Mouse (Mus musculus) embryonic facial prominence, embryonic 10.5 days (tissue): ENCODE data around the gene Jtb. TPM values are rescaled to one million over a fixed set of nuclear protein-coding genes. Genes with fewer than 3 reads are reported as not detected.
"Not testable (repeated sequence)": the region's sequence is repeated elsewhere in the genome, so short reads cannot be mapped to it uniquely, and the experiment has no call there.

ENCODE experiments used
- DNase-seq: peaks from one replicate; pipeline ENCODE4 v3.0.0-alpha.2; 2017; ENCODE audit warnings: low spot score
- H3K27ac ChIP-seq: fragments of 300-500 bp; sonication (generic); replicated peaks from 2 replicates; pipeline ENCODE4 v1.5.1; 2016; ENCODE audit warnings: mild to moderate bottlenecking
- H3K27me3 ChIP-seq: fragments of 300-500 bp; sonication (generic); replicated peaks from 2 replicates; pipeline ENCODE4 v1.6.1; 2016; ENCODE audit warnings: low read depth, mild to moderate bottlenecking; ENCODE audit not compliant: poor library complexity, severe bottlenecking
- H3K36me3 ChIP-seq: fragments of 300-500 bp; sonication (generic); replicated peaks from 2 replicates; pipeline ENCODE4 v1.6.1; 2016; ENCODE audit warnings: mild to moderate bottlenecking, moderate library complexity
- H3K4me1 ChIP-seq: fragments of 300-500 bp; sonication (generic); 2 replicates; pipeline ENCODE4 v1.6.1; 2016
- H3K4me3 ChIP-seq: fragments of 300-500 bp; sonication (generic); 2 replicates; pipeline ENCODE4 v1.5.1; 2016; ENCODE audit warnings: mild to moderate bottlenecking, moderate library complexity
- H3K9me3 ChIP-seq: fragments of 300-500 bp; sonication (generic); 2 replicates; pipeline ENCODE4 v1.6.1; 2016; ENCODE audit warnings: mild to moderate bottlenecking
- WGBS: fragments of 180-500 bp; shearing (Covaris S2); methylation state at CpG from one replicate; pipeline ENCODE4 v1.1.7; 2016; 5-methylcytosine and 5-hydroxymethylcytosine counted together
- polyA plus RNA-seq: library from polyadenylated mRNA; unstranded; fragments of >200 nt; fragmentation: Nextera tagmentation; extraction: Ambion mirVana; gene quantifications from 2 replicates; pipeline ENCODE4 v1.2.1, GENCODE M21; 2016

The Jtb gene
- polyA plus RNA-seq, 1 experiment from 2014 or later = 81.4 TPM

DNA sequence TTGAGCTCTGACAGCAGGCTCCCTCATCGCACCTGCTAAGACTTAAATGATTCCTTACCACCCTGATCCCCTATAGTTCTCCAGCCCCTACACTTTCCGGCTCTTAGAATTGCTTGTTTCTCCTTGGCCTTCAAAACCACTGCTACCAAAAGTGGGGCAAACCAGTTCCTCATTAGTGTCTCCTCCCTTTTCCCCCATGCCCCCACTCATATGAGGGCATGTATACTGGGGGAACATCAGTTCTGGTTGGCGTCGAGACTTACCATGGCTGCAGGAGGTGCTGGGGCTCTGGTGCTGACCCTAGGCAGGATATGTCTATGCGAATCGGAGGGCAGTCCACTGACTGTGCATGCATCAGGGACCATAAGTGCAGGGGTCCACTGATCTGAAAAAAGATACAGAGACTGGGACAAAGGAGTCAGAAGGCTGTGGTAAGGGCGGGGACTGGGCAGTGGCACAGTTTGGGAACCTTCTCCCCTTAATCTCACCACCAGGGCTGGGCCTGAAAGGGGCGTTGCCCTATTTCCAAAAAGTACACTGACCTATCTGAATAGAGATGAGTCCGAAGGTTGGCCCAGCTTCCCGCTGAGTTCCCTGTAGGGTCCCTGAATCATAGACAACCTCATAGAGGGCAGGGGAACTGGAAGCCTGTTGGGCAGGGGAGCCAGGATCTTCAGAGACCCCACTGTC lies 10.4 kb downstream of the Jtb start:
- no peak for DNase-seq
- Histone ChIP-seq H3K4me1 (peaks cover 18% of the 10 kb centered on the region), H3K27me3 (peaks cover 7% of the 10 kb centered on the region; the same call in 1 of the 2 replicates), H3K27ac (0 out of 2 replicates have a peak overlapping the region, but pooled peaks have one; percentile 4), H3K36me3 (peaks cover 4% of the 10 kb centered on the region), H3K9me3 (no peaks in the 10 kb centered on the region), H3K4me3 (peak overlapping the region; percentile 13; the same call in 1 of the 2 replicates)
- WGBS = 84% methylated on average over 10 of the region's 10 CpGs

DNA sequence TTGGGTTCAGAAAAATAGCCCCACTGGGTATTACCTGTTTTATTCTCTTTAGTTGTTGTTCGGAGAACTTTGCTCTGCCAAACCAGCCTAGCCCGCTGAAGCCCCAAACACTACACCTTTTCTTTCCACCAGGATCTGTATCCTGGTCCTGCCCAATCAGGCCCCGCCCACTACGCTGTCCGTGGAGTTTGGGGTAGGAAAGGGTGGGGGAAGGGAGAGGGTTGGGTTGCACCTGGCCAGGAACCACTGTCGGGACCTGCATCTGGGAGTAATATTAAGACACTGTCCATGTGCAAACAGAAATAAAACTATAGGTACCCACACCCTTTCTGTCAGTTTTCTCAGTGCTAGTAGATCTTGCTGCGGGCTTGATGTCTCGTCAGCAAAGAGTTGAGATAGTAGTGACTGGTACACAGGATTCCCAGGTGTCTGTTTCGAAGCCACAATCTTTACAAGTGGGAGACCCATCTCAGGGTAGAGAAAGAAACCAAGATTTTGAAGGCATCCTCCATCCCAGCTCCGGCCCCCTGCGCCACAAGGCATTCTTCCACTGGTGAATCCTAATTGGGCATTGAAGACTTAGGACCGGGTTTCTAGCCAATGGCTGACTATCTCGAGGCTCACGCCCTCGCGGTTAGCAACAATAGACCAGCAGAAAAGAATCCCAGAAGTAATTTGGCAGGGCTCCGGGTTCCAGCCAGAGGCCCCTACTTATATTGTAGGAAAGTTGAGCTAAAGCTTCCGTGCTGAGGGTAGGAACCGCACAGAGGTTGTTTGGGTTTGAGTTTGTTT lies 11.8 kb downstream of the Jtb start, which contains the start of gene Creb3l4:
Creb3l4 (minus strand) TSS at position 529 of the 792 bp plus-strand sequence.
- peaks cover 7% of the 10 kb centered on the region; the same call in 1 of the 2 replicates for H3K27me3 ChIP-seq
- peak; percentile 75 for DNase-seq
- peak within 1 kb of the TSS; percentile 57 for H3K4me3 ChIP-seq
- peak within 1 kb of the TSS; percentile 82 for H3K27ac ChIP-seq
- 2% methylated on average over 19 of the region's 19 CpGs for WGBS
- H3K9me3 ChIP-seq = no peaks in the 10 kb centered on the region
- H3K36me3 ChIP-seq = no peaks in the 10 kb centered on the region
- H3K4me1 ChIP-seq = peaks cover 26% of the 10 kb centered on the region

DNA sequence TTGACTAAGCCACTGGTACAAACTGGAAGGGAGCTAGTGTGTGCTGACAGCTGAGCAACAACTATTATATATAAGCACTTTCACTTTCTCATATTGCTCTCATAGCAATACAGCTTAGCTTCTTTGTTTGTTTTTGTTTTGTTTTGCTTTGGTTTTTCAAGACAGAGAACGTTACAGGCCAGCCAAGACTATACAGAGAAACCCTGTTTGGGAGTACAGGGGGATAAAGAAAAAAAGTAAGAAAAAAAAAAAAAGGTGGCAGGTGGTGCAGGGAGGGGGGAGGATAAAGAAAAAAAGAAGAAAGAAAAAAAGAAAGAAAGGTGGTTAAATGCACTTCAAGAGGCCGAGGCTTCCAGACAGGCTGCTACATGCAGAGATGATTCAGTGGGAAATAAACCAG lies 14.0 kb downstream of the Jtb start:
- no peaks in the 10 kb centered on the region for H3K9me3 ChIP-seq
- H3K27ac ChIP-seq = no peak overlapping the region
- peaks cover 12% of the 10 kb centered on the region for H3K36me3 ChIP-seq
- DNase-seq = no peak
- peaks cover 39% of the 10 kb centered on the region for H3K4me1 ChIP-seq
- H3K27me3 ChIP-seq = peaks cover 7% of the 10 kb centered on the region; the same call in 1 of the 2 replicates
- H3K4me3 ChIP-seq = no peak overlapping the region
- 74% methylated on average over 2 of the region's 2 CpGs for WGBS

DNA sequence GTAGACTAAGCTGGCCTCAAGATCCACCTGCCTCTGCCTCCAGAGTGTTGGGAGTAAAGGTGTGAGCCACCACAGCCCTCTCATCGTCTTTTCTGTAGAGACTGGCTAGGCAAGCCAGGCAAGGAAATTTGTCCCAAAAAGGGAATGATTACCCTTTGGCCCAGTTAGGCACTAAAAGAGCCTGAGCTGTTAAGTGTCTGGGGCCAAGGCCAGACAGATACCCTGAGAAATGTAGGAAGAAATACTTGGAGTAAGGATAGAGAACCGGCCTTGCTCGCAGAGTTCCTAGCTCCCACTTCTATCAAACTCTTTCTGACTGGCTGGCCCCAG lies 16.2 kb downstream of the Jtb start:
- Histone ChIP-seq H3K27ac (peak overlapping the region; percentile 93), H3K4me1 (peaks cover 36% of the 10 kb centered on the region), H3K4me3 (peak overlapping the region; percentile 80), H3K27me3 (no peaks in the 10 kb centered on the region), H3K9me3 (no peaks in the 10 kb centered on the region), H3K36me3 (peaks cover 27% of the 10 kb centered on the region)
- 2% methylated on average over 3 of the region's 3 CpGs for WGBS
- no peak for DNase-seq

DNA sequence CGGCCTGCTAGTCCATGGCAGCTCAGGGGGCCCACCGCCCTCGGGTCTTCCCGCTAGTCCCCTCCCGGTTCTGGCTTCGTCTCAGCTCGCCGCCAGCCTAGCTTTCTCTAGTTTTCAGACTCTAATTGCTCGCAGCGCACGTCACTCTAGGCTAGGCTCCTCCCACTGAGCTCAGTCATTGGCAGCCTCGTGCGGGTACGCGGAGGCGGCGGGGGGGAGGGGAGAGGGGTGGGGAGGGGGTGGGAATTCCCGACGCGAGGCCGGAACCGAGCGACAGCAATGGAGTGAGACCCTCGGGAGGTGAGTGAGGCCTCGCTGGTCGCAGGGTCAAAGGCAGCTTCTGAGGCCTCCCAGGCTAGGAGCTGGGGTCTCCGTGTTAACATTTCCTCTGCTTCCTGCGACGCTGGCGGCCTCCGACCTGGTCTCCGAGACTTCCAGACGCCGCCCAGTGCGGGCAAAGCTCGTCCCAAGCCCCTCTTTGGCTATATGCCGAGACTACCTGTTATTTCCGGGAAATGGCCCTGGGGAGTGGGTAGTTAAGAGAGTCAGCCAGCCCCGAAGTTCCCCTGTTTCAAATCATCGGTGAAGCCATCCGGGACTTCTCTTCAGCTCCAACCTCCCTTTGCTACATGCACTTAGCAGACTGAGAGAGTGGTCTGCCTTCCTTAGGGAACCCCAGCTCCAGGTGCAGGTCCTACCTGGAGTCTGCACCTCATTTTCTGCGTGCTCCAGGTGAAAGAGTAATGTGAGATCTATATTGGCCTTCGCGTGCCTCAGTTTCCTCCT lies 16.8 kb downstream of the Jtb start, which contains the start of gene Slc39a1:
Slc39a1 (plus strand) TSS at position 213 of the 786 bp plus-strand sequence.
- Histone ChIP-seq H3K36me3 (peaks cover 27% of the 10 kb centered on the region), H3K27ac (peak within 1 kb of the TSS; percentile 93), H3K9me3 (no peaks in the 10 kb centered on the region), H3K27me3 (no peaks in the 10 kb centered on the region), H3K4me3 (peak within 1 kb of the TSS; percentile 80), H3K4me1 (peaks cover 30% of the 10 kb centered on the region)
- WGBS = under 1% methylated on average over 44 of the region's 44 CpGs
- DNase-seq = peak; percentile 96

DNA sequence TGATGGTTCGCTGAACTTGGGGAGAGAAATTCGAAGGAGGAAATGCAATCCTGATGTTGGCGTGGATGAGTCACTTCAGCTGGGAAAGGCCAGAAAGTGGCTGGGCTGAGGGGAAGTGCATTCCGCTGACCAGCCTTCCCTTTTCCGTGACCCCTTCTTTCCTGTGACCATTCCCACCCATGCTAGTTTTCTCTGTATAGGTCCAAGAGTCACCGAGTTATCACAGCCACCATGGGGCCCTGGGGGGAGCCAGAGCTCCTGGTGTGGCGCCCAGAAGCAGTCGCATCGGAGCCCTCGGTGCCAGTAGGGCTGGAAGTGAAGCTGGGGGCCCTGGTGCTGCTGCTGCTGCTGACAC lies 17.3 kb downstream of the Jtb start:
- Histone ChIP-seq H3K36me3 (peaks cover 27% of the 10 kb centered on the region), H3K4me1 (peaks cover 27% of the 10 kb centered on the region), H3K27me3 (no peaks in the 10 kb centered on the region), H3K27ac (peak overlapping the region; percentile 93), H3K4me3 (peak overlapping the region; percentile 80), H3K9me3 (no peaks in the 10 kb centered on the region)
- 7% methylated on average over 10 of the region's 10 CpGs for WGBS
- peak; percentile 43 for DNase-seq

DNA sequence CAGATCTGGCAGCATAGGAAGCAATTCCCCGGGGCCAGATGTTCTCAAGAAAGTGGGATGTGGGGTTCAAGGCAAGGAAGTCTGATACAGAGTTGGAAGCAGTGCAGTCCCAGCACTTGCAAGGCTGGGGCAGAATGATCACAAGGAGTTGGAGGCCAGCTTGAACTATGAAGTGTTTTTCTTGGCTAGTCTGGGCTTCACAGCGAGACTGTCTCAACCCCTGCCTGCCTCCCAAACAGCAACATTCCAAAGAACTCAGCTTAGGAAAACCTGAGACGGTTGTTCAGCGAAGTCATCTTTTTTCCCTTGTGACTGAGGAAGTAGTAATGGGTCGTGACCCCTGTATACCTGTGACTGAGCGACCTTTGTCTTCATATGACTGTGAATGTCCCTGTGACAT lies 19.4 kb downstream of the Jtb start:
- H3K4me1 ChIP-seq = peaks cover 38% of the 10 kb centered on the region
- H3K27me3 ChIP-seq = no peaks in the 10 kb centered on the region
- DNase-seq = no peak
- H3K27ac ChIP-seq = no peak overlapping the region
- H3K9me3 ChIP-seq = no peaks in the 10 kb centered on the region
- H3K4me3 ChIP-seq = no peak overlapping the region
- WGBS = 89% methylated on average over 6 of the region's 6 CpGs
- peaks cover 27% of the 10 kb centered on the region for H3K36me3 ChIP-seq

DNA sequence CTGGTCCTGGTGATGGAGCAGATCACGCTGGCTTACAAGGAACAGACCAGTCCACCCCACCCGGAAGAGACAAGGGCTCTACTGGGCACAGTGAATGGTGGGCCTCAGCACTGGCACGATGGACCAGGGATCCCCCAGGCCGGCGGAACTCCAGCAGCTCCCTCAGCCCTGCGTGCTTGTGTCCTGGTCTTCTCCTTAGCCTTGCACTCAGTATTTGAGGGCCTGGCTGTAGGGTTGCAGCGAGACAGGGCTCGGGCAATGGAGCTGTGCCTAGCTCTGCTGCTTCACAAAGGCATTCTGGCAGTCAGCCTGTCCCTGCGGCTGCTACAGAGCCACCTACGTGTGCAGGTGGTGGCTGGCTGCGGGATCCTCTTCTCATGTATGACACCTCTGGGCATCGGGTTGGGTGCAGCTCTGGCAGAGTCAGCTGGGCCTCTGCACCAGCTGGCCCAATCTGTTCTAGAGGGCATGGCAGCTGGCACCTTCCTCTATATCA lies 20.4 kb downstream of the Jtb start:
- Histone ChIP-seq H3K36me3 (peaks cover 35% of the 10 kb centered on the region), H3K4me1 (peaks cover 44% of the 10 kb centered on the region)
- H3K9me3 ChIP-seq, DNase-seq, H3K27me3 ChIP-seq, H3K4me3 ChIP-seq, H3K27ac ChIP-seq: not testable (repeated sequence)
- 94% methylated on average over 11 of the region's 12 CpGs for WGBS

DNA sequence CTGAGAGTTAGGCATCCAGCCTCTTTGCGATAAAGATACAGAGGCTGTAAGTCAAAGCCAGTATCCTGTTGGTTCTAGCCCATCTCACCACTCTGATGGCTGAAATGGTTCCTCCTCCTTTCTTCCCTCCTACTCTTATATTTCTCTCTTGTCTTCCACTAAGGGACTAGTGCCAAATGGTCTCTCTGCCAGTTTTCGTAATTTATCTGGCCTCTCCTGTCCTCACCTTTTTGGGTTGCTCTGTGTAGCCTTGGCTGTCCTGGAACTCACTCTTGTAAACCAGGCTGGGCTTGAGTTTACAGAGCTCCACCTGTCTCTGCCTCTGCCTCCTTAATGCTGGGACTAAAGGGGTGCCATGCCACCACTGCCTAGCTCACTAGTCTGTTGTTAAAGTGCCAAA lies 21.3 kb downstream of the Jtb start:
- not testable (repeated sequence) for DNase-seq, H3K9me3 ChIP-seq, H3K27ac ChIP-seq, H3K4me3 ChIP-seq, H3K27me3 ChIP-seq
- H3K36me3 ChIP-seq = peaks cover 43% of the 10 kb centered on the region
- 92% methylated on average over 2 of the region's 2 CpGs for WGBS
- H3K4me1 ChIP-seq = peaks cover 41% of the 10 kb centered on the region

DNA sequence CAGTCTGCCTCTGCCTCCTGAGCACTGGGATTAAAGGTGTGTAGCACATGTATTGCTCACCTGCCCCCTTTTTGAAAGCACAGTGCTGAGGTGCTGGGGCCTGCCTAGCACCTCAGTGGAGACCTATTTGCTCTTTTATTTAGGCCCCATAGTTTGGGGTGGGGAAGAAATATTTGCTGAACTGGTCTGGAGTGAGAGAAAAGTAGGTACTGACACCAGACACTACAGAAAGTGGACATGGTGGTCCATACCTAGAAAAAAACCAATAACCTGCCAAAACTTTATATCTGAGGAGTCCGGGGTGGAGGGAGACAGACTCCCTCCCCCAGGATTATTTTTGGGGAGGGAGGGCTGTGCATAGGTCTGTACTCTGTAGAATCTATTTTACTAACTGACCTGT lies 21.8 kb downstream of the Jtb start:
- H3K27ac ChIP-seq, H3K9me3 ChIP-seq, H3K27me3 ChIP-seq, DNase-seq: not testable (repeated sequence)
- H3K4me3 ChIP-seq = peak overlapping the region; percentile 95
- H3K4me1 ChIP-seq = peaks cover 36% of the 10 kb centered on the region
- WGBS = 82% methylated on average over 1 of the region's 1 CpGs
- H3K36me3 ChIP-seq = peaks cover 49% of the 10 kb centered on the region

DNA sequence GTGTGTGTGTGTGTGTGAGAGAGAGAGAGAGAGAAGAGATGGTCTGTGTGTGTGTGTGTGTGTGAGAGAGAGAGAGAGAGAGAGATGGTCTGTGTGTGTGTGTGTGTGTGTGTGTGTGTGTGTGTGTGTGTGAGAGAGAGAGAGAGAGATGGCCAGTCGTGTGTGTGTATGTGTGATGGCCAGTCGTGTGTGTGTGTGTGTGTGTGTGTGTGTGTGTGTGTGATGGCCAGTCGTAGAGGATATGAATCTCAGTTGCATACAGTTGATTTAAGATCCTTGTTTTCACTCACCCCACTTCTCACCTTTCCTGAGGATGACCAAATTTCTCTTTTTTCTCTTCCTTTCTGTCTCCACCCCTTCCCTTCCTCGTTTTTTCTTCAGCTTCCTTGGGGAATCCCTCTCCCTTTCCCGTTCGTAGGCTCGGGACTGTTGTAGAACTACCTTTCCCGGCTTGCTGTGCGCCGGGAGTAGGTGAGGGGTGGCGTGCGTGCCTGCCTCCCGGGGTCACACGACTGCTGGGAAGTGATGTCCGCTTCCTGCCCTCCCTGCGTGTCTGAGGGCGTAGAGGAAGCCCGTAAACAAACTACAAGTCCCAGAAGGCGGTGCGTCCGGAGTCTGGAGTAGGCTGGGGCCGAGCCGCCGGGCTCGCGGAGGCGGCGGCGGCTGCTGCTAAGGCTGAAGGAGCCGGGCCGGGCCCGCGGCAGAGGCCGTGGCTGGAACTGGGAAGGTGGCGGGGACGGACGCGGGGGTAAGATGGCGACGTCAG lies 22.4 kb downstream of the Jtb start, which contains the start of gene Crtc2:
Crtc2 (plus strand) TSS at position 511 of the 766 bp plus-strand sequence.
- DNase-seq = peak; percentile 97
- Histone ChIP-seq H3K9me3 (no peaks in the 10 kb centered on the region), H3K4me1 (peaks cover 31% of the 10 kb centered on the region), H3K27me3 (no peaks in the 10 kb centered on the region), H3K36me3 (peaks cover 55% of the 10 kb centered on the region), H3K27ac (peak within 1 kb of the TSS; percentile 90), H3K4me3 (peak within 1 kb of the TSS; percentile 95)
- WGBS = 3% methylated on average over 40 of the region's 40 CpGs
